Mouse (Mus musculus): ENCODE results near the gene Asb8.

Asb8 gene

GRCm38 (mm10) chr15:98165525-98165924, at the start of gene Asb8:
TSS of gene Asb8 (minus strand) at chr15:98165625.
- no peak for DNase-seq (ENCODE audit: low spot score in 2 of 2)

- no peak for DNase-seq (ENCODE audit: low spot score in 2 of 2)
Measured at GRCm38 (mm10) chr15:98214130-98214529, 48.7 kb upstream of the Asb8 start.

- no peak for DNase-seq (ENCODE audit: low spot score in 2 of 2)
Measured at GRCm38 (mm10) chr15:98213336-98213870, 48.0 kb upstream of the Asb8 start.

GRCm38 (mm10) chr15:98209676-98210075, 44.3 kb upstream of the Asb8 start:
- no peak for DNase-seq (ENCODE audit: low spot score in 2 of 2)

GRCm38 (mm10) chr15:98195442-98195841, 30.0 kb upstream of the Asb8 start, which contains the start of gene Olfr288:
TSS of gene Olfr288 (minus strand) at chr15:98195542.
- DNase-seq (ENCODE audit: low spot score in 2 of 2): no peak

- no peak for DNase-seq (ENCODE audit: low spot score in 2 of 2)
Measured at GRCm38 (mm10) chr15:98184456-98184855, 19.0 kb upstream of the Asb8 start.

- DNase-seq (ENCODE audit: low spot score in 2 of 2): no peak
Measured at GRCm38 (mm10) chr15:98181856-98182570, 16.6 kb upstream of the Asb8 start.

GRCm38 (mm10) chr15:98181132-98181711, 15.8 kb upstream of the Asb8 start:
- DNase-seq (ENCODE audit: low spot score in 2 of 2): peak; percentile 84 to 93

- DNase-seq (ENCODE audit: low spot score in 2 of 2): no peak
Measured at GRCm38 (mm10) chr15:98180567-98181131, 15.2 kb upstream of the Asb8 start.

GRCm38 (mm10) chr15:98177320-98177719, 11.9 kb upstream of the Asb8 start:
- DNase-seq (ENCODE audit: low spot score in 2 of 2): no peak

GRCm38 (mm10) chr15:98173821-98174220, 8.4 kb upstream of the Asb8 start:
- peak in 1 of 2 experiments; percentile 37 for DNase-seq (ENCODE audit: low spot score in 2 of 2)

- no peak for DNase-seq (ENCODE audit: low spot score in 2 of 2)
Measured at GRCm38 (mm10) chr15:98172113-98172512, 6.7 kb upstream of the Asb8 start.

- DNase-seq (ENCODE audit: low spot score in 2 of 2): no peak
Measured at GRCm38 (mm10) chr15:98170917-98171316, 5.5 kb upstream of the Asb8 start.

- peak in 1 of 2 experiments; percentile 11 for DNase-seq (ENCODE audit: low spot score in 2 of 2)
Measured at GRCm38 (mm10) chr15:98170365-98170764, 4.9 kb upstream of the Asb8 start.

GRCm38 (mm10) chr15:98168622-98169004, 3.2 kb upstream of the Asb8 start:
- no peak for DNase-seq (ENCODE audit: low spot score in 2 of 2)

GRCm38 (mm10) chr15:98167645-98168621, 2.5 kb upstream of the Asb8 start:
- DNase-seq (ENCODE audit: low spot score in 2 of 2): peak; percentile 73 to 83

GRCm38 (mm10) chr15:98166963-98167644, 1.7 kb upstream of the Asb8 start, which contains the start of gene Ccdc184:
TSS of gene Ccdc184 (plus strand) at chr15:98167158.
- no peak for DNase-seq (ENCODE audit: low spot score in 2 of 2)

GRCm38 (mm10) chr15:98162561-98162960, 2.9 kb downstream of the Asb8 start:
- no peak for DNase-seq (ENCODE audit: low spot score in 2 of 2)

GRCm38 (mm10) chr15:98161026-98161805, 4.2 kb downstream of the Asb8 start:
- DNase-seq (ENCODE audit: low spot score in 2 of 2): no peak

GRCm38 (mm10) chr15:98157253-98157652, 8.2 kb downstream of the Asb8 start:
- DNase-seq (ENCODE audit: low spot score in 2 of 2): no peak

All from cerebellum, postnatal 4 days (tissue).